Mouse (Mus musculus) monocyte, adult 59 days (primary cell): ENCODE results near the gene Ppp1r12a. TPM values are rescaled to one million over a fixed set of nuclear protein-coding genes. Genes with fewer than 3 reads are reported as not detected.

Experiments used
- total RNA-seq, 2 experiments: library from RNA; stranded (reverse); gene quantifications; one replicate each; pipeline ENCODE4 v1.2.4; 2023

The Ppp1r12a gene
- 100 to 1,000 TPM; 222 to 230 TPM for total RNA-seq

DNA sequence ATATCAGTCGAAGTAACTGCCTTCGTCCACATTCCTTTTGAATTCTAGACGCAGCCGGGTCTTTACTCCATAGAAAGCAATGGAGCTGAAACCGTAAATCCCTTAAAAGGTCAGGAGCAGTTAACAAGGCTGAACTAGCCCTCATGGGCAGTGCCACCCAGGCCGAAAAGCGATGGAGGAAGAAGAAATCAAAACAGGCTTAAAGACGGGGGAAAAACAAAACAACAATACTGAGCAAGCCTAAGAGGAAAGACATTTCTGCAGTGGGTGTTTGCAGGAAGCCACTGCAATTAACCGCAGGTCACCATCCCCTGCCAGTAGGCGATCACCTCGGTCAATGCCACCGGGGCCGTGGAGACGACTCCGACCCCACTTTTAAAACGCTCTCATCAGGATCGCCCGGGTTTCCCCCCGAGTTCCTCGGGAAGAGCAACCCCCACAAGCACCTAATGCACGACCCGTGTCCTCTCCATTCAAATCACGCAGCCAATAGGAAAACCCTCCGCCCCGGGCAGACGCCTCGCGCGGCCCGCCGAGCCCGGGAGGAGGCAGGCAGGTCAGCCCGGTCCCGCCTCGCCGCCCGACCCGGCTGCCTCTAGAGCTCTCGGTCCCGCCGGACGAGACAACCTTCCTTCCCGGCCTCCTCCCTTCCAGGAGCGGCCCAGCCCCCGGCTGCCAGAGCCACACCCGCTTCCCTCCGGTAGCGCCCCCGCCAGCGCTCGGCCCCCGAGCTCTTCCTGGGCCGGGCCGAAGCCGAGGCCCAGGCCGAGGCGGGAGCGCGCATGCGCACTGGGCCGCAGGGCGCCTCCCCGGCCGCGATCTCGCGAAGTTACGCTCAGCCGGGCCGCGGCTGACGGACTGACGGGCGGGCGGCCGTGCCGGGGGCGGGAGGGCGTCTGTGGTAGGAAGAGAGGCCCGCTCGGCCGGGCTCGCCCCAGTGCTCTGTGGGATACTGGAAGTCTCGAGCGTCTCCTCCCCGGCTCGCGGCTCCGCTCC, at the start of gene Ppp1r12a:
Ppp1r12a (plus strand) TSS at position 933 of the 996 bp plus-strand sequence.

DNA sequence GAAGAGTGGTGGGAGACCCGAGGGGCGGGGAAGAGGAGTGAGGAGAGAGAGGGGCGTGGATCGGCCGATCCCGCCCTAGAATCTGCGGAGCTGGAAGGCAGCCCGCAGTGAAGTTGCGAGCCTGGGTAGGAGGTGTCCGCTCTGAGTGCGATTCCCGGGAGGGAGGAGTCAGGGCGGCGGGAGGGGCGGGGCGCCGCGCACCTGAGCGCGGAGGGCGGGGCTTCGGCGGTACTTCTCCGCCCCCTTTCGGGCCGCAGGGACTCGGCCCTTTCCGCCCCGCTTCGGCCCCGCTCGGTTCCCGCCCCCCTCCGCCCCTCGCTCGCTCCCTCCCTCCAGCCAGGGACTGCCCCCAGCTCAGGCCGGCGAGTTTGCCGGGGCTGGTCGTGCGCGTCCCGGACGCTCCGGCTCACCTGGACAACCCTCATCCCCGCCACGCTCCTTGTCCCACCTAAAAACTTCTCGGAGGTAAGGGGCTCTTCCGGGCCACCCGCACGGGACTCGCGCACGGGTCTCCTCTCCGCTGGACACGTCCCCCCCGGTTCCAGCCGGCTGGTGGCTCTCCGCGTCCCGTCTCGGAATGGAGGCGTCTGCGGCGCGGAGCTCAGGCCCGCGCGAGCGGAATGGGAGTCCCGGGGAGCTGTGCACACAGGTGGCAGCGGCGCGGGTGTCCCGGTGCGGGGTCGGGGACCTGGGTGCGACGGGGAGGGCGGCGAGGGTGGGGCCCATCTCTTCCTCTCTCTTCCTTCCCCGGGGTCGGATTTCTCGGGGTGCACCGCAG, 170.0 kb downstream of the Ppp1r12a start, which contains the start of gene Pawr:
Pawr (plus strand) TSS at position 338 of the 778 bp plus-strand sequence.

Other genes with a start within 250 kb of the Ppp1r12a start
- gene Pawr, start 169.9 kb downstream of the Ppp1r12a start, total RNA-seq, result not detected